Mouse (Mus musculus) T-cell, adult 66 days (primary cell): ENCODE measurements around the gene Slamf9. TPM values are rescaled to one million over a fixed set of nuclear protein-coding genes. Genes with fewer than 3 reads are reported as not detected.

Experiments
- total RNA-seq, 2 experiments: library from RNA; stranded (reverse); gene quantifications; 3 replicates in 1 of 2; 4 replicates in 1 of 2; pipeline ENCODE4 v1.2.4; 2023

Slamf9 gene
- 1 to 10 TPM in 1 of 2 experiments, not detected in 1; 1.4 TPM for total RNA-seq

GRCm38 (mm10) chr1:172475054-172475741 lies at the start of gene Slamf9:
Gene Slamf9, plus strand, starts transcription at chr1:172475358.

GRCm38 (mm10) chr1:172481540-172482280 lies 6.6 kb downstream of the Slamf9 start, which contains the start of gene Igsf9:
Gene Igsf9, plus strand, starts transcription at chr1:172481788.

GRCm38 (mm10) chr1:172499765-172500441 lies 24.7 kb downstream of the Slamf9 start, which contains the start of gene Tagln2:
Gene Tagln2, plus strand, starts transcription at chr1:172500047.

GRCm38 (mm10) chr1:172520576-172521440 lies 45.6 kb downstream of the Slamf9 start, which contains the start of gene Cfap45:
Gene Cfap45, plus strand, starts transcription at chr1:172520801.

Other genes with a start within 250 kb of the Slamf9 start
- not detected for gene Atp1a4, start 216.9 kb upstream of the Slamf9 start, total RNA-seq
- 10 to 100 TPM; 24.4 to 31.0 TPM for gene Igsf8, start 213.7 kb upstream of the Slamf9 start, total RNA-seq
- gene Atp1a2, start 177.3 kb upstream of the Slamf9 start, total RNA-seq = under 1 TPM; 0.09 to 0.15 TPM
- not detected for gene Kcnj9, start 146.0 kb upstream of the Slamf9 start, total RNA-seq
- gene Kcnj10, start 134.1 kb upstream of the Slamf9 start, total RNA-seq = 1 to 10 TPM in 1 of 2 experiments, under 1 TPM in 1; 0.71 to 1.3 TPM
- 10 to 100 TPM; 29.8 to 33.2 TPM for gene Pigm, start 98.8 kb upstream of the Slamf9 start, total RNA-seq
- 1 to 10 TPM in 1 of 2 experiments, under 1 TPM in 1; 0.89 to 1.6 TPM for gene Igsf9, start 6.4 kb downstream of the Slamf9 start, total RNA-seq
- 100 to 1,000 TPM; 249 to 308 TPM for gene Tagln2, start 24.7 kb downstream of the Slamf9 start, total RNA-seq
- under 1 TPM in 1 of 2 experiments, not detected in 1; 0.20 TPM for gene Cfap45, start 45.4 kb downstream of the Slamf9 start, total RNA-seq
- gene Vsig8, start 80.6 kb downstream of the Slamf9 start, total RNA-seq = not detected
- gene Slamf8, start 115.2 kb downstream of the Slamf9 start, total RNA-seq = under 1 TPM in 1 of 2 experiments, not detected in 1; 0.67 TPM
- not detected for gene Fcrl6, start 127.2 kb downstream of the Slamf9 start, total RNA-seq
- gene Dusp23, start 157.6 kb downstream of the Slamf9 start, total RNA-seq = 1 to 10 TPM; 2.0 to 2.7 TPM
- not detected for gene Crp, start 222.7 kb downstream of the Slamf9 start, total RNA-seq